Mouse (Mus musculus): ENCODE results near the gene Nutm1. TPM values are rescaled to one million over a fixed set of nuclear protein-coding genes. Genes with fewer than 3 reads are reported as not detected.

The Nutm1 gene
- polyA plus RNA-seq, 1 experiment from 2014 or later: not detected

- Histone ChIP-seq H3K36me3 (ENCODE audit: poor library complexity, severe bottlenecking) (no peaks in the 10 kb centered on the region), H3K4me1 (no peaks in the 10 kb centered on the region), H3K9me3 (replicated peaks) (no peaks in the 10 kb centered on the region), H3K4me2 (no peak overlapping the region), H3K4me3 (no peak overlapping the region), H3K27me3 (no peaks in the 10 kb centered on the region), H3K9ac (no peak overlapping the region), H3K27ac (no peak overlapping the region)
- 91% methylated on average over 5 of the region's 5 CpGs for WGBS
- ATAC-seq: no peak
Measured at GRCm38 (mm10) chr2:112220880-112221279, 38.2 kb downstream of the Nutm1 start.

- ATAC-seq: no peak
- Histone ChIP-seq H3K4me2 (no peak overlapping the region), H3K4me1 (no peaks in the 10 kb centered on the region)
Measured at GRCm38 (mm10) chr2:112217614-112218013, 41.5 kb downstream of the Nutm1 start.

GRCm38 (mm10) chr2:112215977-112216376 lies 43.1 kb downstream of the Nutm1 start:
- H3K36me3 ChIP-seq (ENCODE audit: poor library complexity, severe bottlenecking): no peaks in the 10 kb centered on the region
- no peaks in the 10 kb centered on the region for H3K9me3 ChIP-seq (replicated peaks)
- H3K4me2 ChIP-seq: no peak overlapping the region
- no peak overlapping the region for H3K27ac ChIP-seq
- H3K27me3 ChIP-seq: no peaks in the 10 kb centered on the region
- no peak overlapping the region for H3K9ac ChIP-seq
- no peak overlapping the region for H3K4me3 ChIP-seq
- WGBS: 11% methylated on average over 1 of the region's 1 CpGs
- ATAC-seq: peak; percentile 72
- no peaks in the 10 kb centered on the region for H3K4me1 ChIP-seq

More at GRCm38 (mm10) chr2:112217614-112218013, 41.5 kb downstream of the Nutm1 start:
- Histone ChIP-seq H3K36me3 (ENCODE audit: poor library complexity, severe bottlenecking) (no peaks in the 10 kb centered on the region), H3K27me3 (no peaks in the 10 kb centered on the region), H3K9ac (no peak overlapping the region), H3K9me3 (replicated peaks) (no peaks in the 10 kb centered on the region), H3K27ac (no peak overlapping the region), H3K4me3 (no peak overlapping the region)
- 86% methylated on average over 6 of the region's 6 CpGs for WGBS

- H3K27me3 ChIP-seq: no peaks in the 10 kb centered on the region
- no peak overlapping the region for H3K4me2 ChIP-seq
- H3K4me3 ChIP-seq: no peak overlapping the region
- H3K27ac ChIP-seq: no peak overlapping the region
- no peak overlapping the region for H3K9ac ChIP-seq
- H3K36me3 ChIP-seq (ENCODE audit: poor library complexity, severe bottlenecking): no peaks in the 10 kb centered on the region
- ATAC-seq: peak; percentile 61; the same call in 1 of the 2 replicates
- H3K9me3 ChIP-seq (replicated peaks): no peaks in the 10 kb centered on the region
- H3K4me1 ChIP-seq: 0 out of 2 replicates have a peak, but pooled peaks cover 8% of the 10 kb centered on the region
- 85% methylated on average over 2 of the region's 2 CpGs for WGBS
Measured at GRCm38 (mm10) chr2:112210699-112211098, 48.4 kb downstream of the Nutm1 start.

GRCm38 (mm10) chr2:112210142-112210541 lies 48.9 kb downstream of the Nutm1 start:
- Histone ChIP-seq H3K4me2 (no peak overlapping the region; the same call in 1 of the 2 replicates), H3K9ac (no peak overlapping the region), H3K36me3 (ENCODE audit: poor library complexity, severe bottlenecking) (no peaks in the 10 kb centered on the region), H3K27ac (no peak overlapping the region), H3K4me1 (0 out of 2 replicates have a peak, but pooled peaks cover 8% of the 10 kb centered on the region), H3K9me3 (replicated peaks) (no peaks in the 10 kb centered on the region), H3K4me3 (no peak overlapping the region), H3K27me3 (no peaks in the 10 kb centered on the region)
- WGBS: 70% methylated on average over 6 of the region's 6 CpGs
- ATAC-seq: peak; percentile 85

GRCm38 (mm10) chr2:112203056-112203455 lies 56.0 kb downstream of the Nutm1 start:
- H3K4me2 ChIP-seq: no peak overlapping the region

More at GRCm38 (mm10) chr2:112203056-112203455, 56.0 kb downstream of the Nutm1 start:
- Histone ChIP-seq H3K4me3 (no peak overlapping the region), H3K4me1 (no peaks in the 10 kb centered on the region), H3K9ac (no peak overlapping the region), H3K27ac (no peak overlapping the region), H3K27me3 (no peaks in the 10 kb centered on the region), H3K9me3 (replicated peaks) (no peaks in the 10 kb centered on the region), H3K36me3 (ENCODE audit: poor library complexity, severe bottlenecking) (no peaks in the 10 kb centered on the region)
- 67% methylated on average over 6 of the region's 6 CpGs for WGBS
- peak; percentile 70 for ATAC-seq

Other genes with a start within 250 kb of the Nutm1 start
- not detected in 2 replicates for gene Olfr1310, start 246.6 kb downstream of the Nutm1 start, polyA plus RNA-seq (2015; fragmentation: Nextera tagmentation; extraction: Ambion mirVana)
- gene Olfr1311, start 234.9 kb downstream of the Nutm1 start, polyA plus RNA-seq (2015; fragmentation: Nextera tagmentation; extraction: Ambion mirVana): not detected in 2 replicates
- not detected in 2 replicates for gene Olfr1312, start 209.1 kb downstream of the Nutm1 start, polyA plus RNA-seq (2015; fragmentation: Nextera tagmentation; extraction: Ambion mirVana)
- not detected in 2 replicates for gene Olfr1313, start 181.4 kb downstream of the Nutm1 start, polyA plus RNA-seq (2015; fragmentation: Nextera tagmentation; extraction: Ambion mirVana)
- not detected in 2 replicates for gene Olfr1314, start 162.5 kb downstream of the Nutm1 start, polyA plus RNA-seq (2015; fragmentation: Nextera tagmentation; extraction: Ambion mirVana)
- not detected in 2 replicates for gene Olfr1315-ps1, start 143.9 kb downstream of the Nutm1 start, polyA plus RNA-seq (2015; fragmentation: Nextera tagmentation; extraction: Ambion mirVana)
- not detected in 2 replicates for gene Olfr1316, start 124.3 kb downstream of the Nutm1 start, polyA plus RNA-seq (2015; fragmentation: Nextera tagmentation; extraction: Ambion mirVana)
- not detected in 2 replicates for gene Olfr1317, start 119.0 kb downstream of the Nutm1 start, polyA plus RNA-seq (2015; fragmentation: Nextera tagmentation; extraction: Ambion mirVana)
- 0.06 TPM in 1 of 2 replicates, not detected in the other for gene Olfr1318, start 105.1 kb downstream of the Nutm1 start, polyA plus RNA-seq (2015; fragmentation: Nextera tagmentation; extraction: Ambion mirVana)
- 9.7 and 10.6 TPM in 2 replicates for gene Lpcat4, start 19.8 kb downstream of the Nutm1 start, polyA plus RNA-seq (2015; fragmentation: Nextera tagmentation; extraction: Ambion mirVana)
- 180 and 196 TPM in 2 replicates for gene Nop10, start 2.6 kb upstream of the Nutm1 start, polyA plus RNA-seq (2015; fragmentation: Nextera tagmentation; extraction: Ambion mirVana)
- gene Slc12a6, start 6.5 kb upstream of the Nutm1 start, polyA plus RNA-seq (2015; fragmentation: Nextera tagmentation; extraction: Ambion mirVana): 11.8 and 14.7 TPM in 2 replicates
- not detected in 2 replicates for gene Gm21985, start 7.0 kb upstream of the Nutm1 start, polyA plus RNA-seq (2015; fragmentation: Nextera tagmentation; extraction: Ambion mirVana)
- gene Emc4, start 108.7 kb upstream of the Nutm1 start, polyA plus RNA-seq (2015; fragmentation: Nextera tagmentation; extraction: Ambion mirVana): 139 and 147 TPM in 2 replicates
- 46.2 and 47.6 TPM in 2 replicates for gene Katnbl1, start 119.9 kb upstream of the Nutm1 start, polyA plus RNA-seq (2015; fragmentation: Nextera tagmentation; extraction: Ambion mirVana)
- gene Emc7, start 195.7 kb upstream of the Nutm1 start, polyA plus RNA-seq (2015; fragmentation: Nextera tagmentation; extraction: Ambion mirVana): 13.2 and 14.3 TPM in 2 replicates
- gene Chrm5, start 221.5 kb upstream of the Nutm1 start, polyA plus RNA-seq (2015; fragmentation: Nextera tagmentation; extraction: Ambion mirVana): 0.35 TPM in 1 of 2 replicates, not detected in the other
- gene Aven, start 233.7 kb upstream of the Nutm1 start, polyA plus RNA-seq (2015; fragmentation: Nextera tagmentation; extraction: Ambion mirVana): 3.1 and 4.4 TPM in 2 replicates